Mouse (Mus musculus): ENCODE measurements around the gene Nkd1.
A peak's percentile ranks its signal among the peaks of the same experiment; 100 is the strongest.

Gene Nkd1

GRCm38 (mm10) chr8:88620931-88621330 lies 99.8 kb downstream of the Nkd1 start:
- no peak for DNase-seq

GRCm38 (mm10) chr8:88621408-88621807 lies 100.3 kb downstream of the Nkd1 start:
- DNase-seq = peak; percentile 79 to 80

GRCm38 (mm10) chr8:88623351-88623750 lies 102.2 kb downstream of the Nkd1 start:
- no peak for DNase-seq

GRCm38 (mm10) chr8:88624276-88624675 lies 103.1 kb downstream of the Nkd1 start:
- DNase-seq = no peak

- peak in 1 of 2 experiments; percentile 29 for DNase-seq
Measured at GRCm38 (mm10) chr8:88626433-88626832, 105.3 kb downstream of the Nkd1 start.

GRCm38 (mm10) chr8:88626940-88627264 lies 105.7 kb downstream of the Nkd1 start:
- no peak for DNase-seq

- DNase-seq = no peak
Measured at GRCm38 (mm10) chr8:88627265-88627991, 106.3 kb downstream of the Nkd1 start.

- DNase-seq = no peak
Measured at GRCm38 (mm10) chr8:88628001-88628774, 107.0 kb downstream of the Nkd1 start.

- no peak for DNase-seq
Measured at GRCm38 (mm10) chr8:88630225-88630624, 109.1 kb downstream of the Nkd1 start.

- DNase-seq = peak; percentile 53 to 55
Measured at GRCm38 (mm10) chr8:88631081-88631480, 109.9 kb downstream of the Nkd1 start.

- peak; percentile 70 to 71 for DNase-seq
Measured at GRCm38 (mm10) chr8:88633343-88633765, 112.2 kb downstream of the Nkd1 start.

- DNase-seq = peak; percentile 78 to 80
Measured at GRCm38 (mm10) chr8:88635474-88636397, 114.6 kb downstream of the Nkd1 start, which contains the start of gene Snx20. Snx20 (minus strand) TSS chr8:88636128.

GRCm38 (mm10) chr8:88637092-88638000 lies 116.2 kb downstream of the Nkd1 start:
- DNase-seq = peak; percentile 87 to 89

GRCm38 (mm10) chr8:88638908-88639307 lies 117.8 kb downstream of the Nkd1 start:
- DNase-seq = no peak

GRCm38 (mm10) chr8:88642734-88643564 lies 121.8 kb downstream of the Nkd1 start:
- DNase-seq = no peak
